Comparison of ENCODE assay signal across 33 mouse cellular contexts in genomic region chr9:116814495-116815094, GRCm38 (mm10).
DNase-seq lines count a peak whose midpoint lies in the region; ATAC-seq and TF ChIP-seq lines count a peak whose summit lies in the region.
"Had no signal": no experiment of that assay in that cellular context is flagged by ENCODE, and none has a peak within 500 bp of the region (broad histone marks: within the 10 kb centered on the region; RNA-seq: fewer than 3 reads in every experiment).

No protein-coding gene starts in this region.

- H3K4me1 ChIP-seq in kidney, adult 2 months (ENCODE audit: control insufficient read depth, insufficient read depth, low read length): no peaks in the 10 kb centered on the region
- peaks cover 39% of the 10 kb centered on the region for H3K4me1 ChIP-seq in limb, embryonic 10.5 days
- peaks cover 8% of the 10 kb centered on the region for H3K4me1 ChIP-seq in limb, embryonic 15.5 days
- no peaks in the 10 kb centered on the region for H3K4me1 ChIP-seq in cerebellum, adult 2 months (ENCODE audit: control insufficient read depth, insufficient read depth, low read length)
- H3K4me1 ChIP-seq: forebrain, embryonic 12.5 days; megakaryocyte, embryonic 14.5 days had no signal

- DNase-seq in embryo, embryonic 10 days (ENCODE audit: low spot score): peak; percentile 14
- DNase-seq in embryo, embryonic 10.5 days (ENCODE audit: low spot score): no peak
- DNase-seq in kidney, adult 2 months: no peak
- DNase-seq in kidney, postnatal 10 days: no peak
- DNase-seq in limb, embryonic 10.5 days (ENCODE audit: low spot score): peak; percentile 59
- no peak for DNase-seq in cerebellum, adult 2 months
- DNase-seq in spleen, adult 18-20 months: no peak
- DNase-seq: adrenal gland, adult 2 months; adrenal gland, postnatal 36 days; cerebellum, adult 18-20 months; cerebellum, postnatal 14 days; forebrain, postnatal 0 days; gastrocnemius, postnatal 14 days; heart, postnatal 36 days; kidney, adult 9 months; kidney, postnatal 14 days; layer of hippocampus, adult 9-11 months; lung, postnatal 4 days; thymus, adult 18-20 months; thymus, postnatal 36 days had no signal

- H3K4me3 ChIP-seq in kidney, adult 2 months (ENCODE audit: insufficient read depth, low read depth, low read length): no peak overlapping the region
- no peak overlapping the region for H3K4me3 ChIP-seq in limb, embryonic 10.5 days
- no peak overlapping the region for H3K4me3 ChIP-seq in limb, embryonic 15.5 days
- H3K4me3 ChIP-seq in cerebellum, adult 2 months (replicated peaks; ENCODE audit: insufficient read depth, low read depth, low read length): no peak overlapping the region
- H3K4me3 ChIP-seq: embryonic facial prominence, embryonic 15.5 days; forebrain, embryonic 12.5 days; lung, embryonic 15.5 days; megakaryocyte, embryonic 14.5 days had no signal

- H3K27me3 ChIP-seq in kidney, adult 2 months (replicated peaks; ENCODE audit: control insufficient read depth, insufficient read depth, low read length): no peaks in the 10 kb centered on the region
- no peaks in the 10 kb centered on the region for H3K27me3 ChIP-seq in limb, embryonic 10.5 days (ENCODE audit: low read depth, poor library complexity, severe bottlenecking)
- H3K27me3 ChIP-seq in limb, embryonic 15.5 days: no peaks in the 10 kb centered on the region
- H3K27me3 ChIP-seq in cerebellum, adult 2 months (ENCODE audit: control insufficient read depth, insufficient read depth, low read length): no peaks in the 10 kb centered on the region
- H3K27me3 ChIP-seq: CH12.LX; embryonic facial prominence, embryonic 15.5 days; lung, embryonic 15.5 days; megakaryocyte, embryonic 14.5 days had no signal

- no peak for ATAC-seq in limb, embryonic 15.5 days (ENCODE audit: insufficient number of reproducible peaks, low FRiP score, low TSS enrichment, low read depth)
- ATAC-seq: activated CD4-positive, CD25-positive, alpha-beta regulatory T cell, adult 4 months; forebrain, postnatal 0 days; hindbrain, embryonic 16.5 days; intestine, embryonic 16.5 days; midbrain, embryonic 16.5 days had no signal

- TF ChIP-seq CTCF in kidney, adult 2 months (conservative IDR thresholded peaks at IDR 0.05; ENCODE audit: insufficient read depth, insufficient read length, low read depth, low read length): no peak
- TF ChIP-seq CTCF in cerebellum, adult 2 months (IDR thresholded peaks at IDR 0.05; ENCODE audit: borderline replicate concordance, insufficient read depth, low read depth, low read length): no peak

- no peaks in the 10 kb centered on the region for H3K36me3 ChIP-seq in kidney, adult 2 months (ENCODE audit: control insufficient read depth, insufficient read depth, low read length)
- no peaks in the 10 kb centered on the region for H3K36me3 ChIP-seq in limb, embryonic 10.5 days
- no peaks in the 10 kb centered on the region for H3K36me3 ChIP-seq in limb, embryonic 15.5 days
- H3K36me3 ChIP-seq: forebrain, embryonic 12.5 days; lung, embryonic 15.5 days had no signal

- no peak for TF ChIP-seq POLR2A in kidney, adult 2 months (IDR thresholded peaks at IDR 0.05; ENCODE audit: low read depth, low read length)
- TF ChIP-seq POLR2A in cerebellum, adult 2 months (IDR thresholded peaks at IDR 0.05; ENCODE audit: borderline replicate concordance, insufficient read depth, low read length): no peak

- no peaks in the 10 kb centered on the region for H3K9me3 ChIP-seq in limb, embryonic 10.5 days (replicated peaks)
- H3K9me3 ChIP-seq in limb, embryonic 15.5 days: no peaks in the 10 kb centered on the region
- H3K9me3 ChIP-seq: embryonic facial prominence, embryonic 15.5 days; forebrain, embryonic 12.5 days; lung, embryonic 15.5 days had no signal

- H3K27ac ChIP-seq in kidney, adult 2 months (ENCODE audit: insufficient read depth, low read depth, low read length): 0 out of 2 replicates have a peak overlapping the region, but pooled peaks have one; percentile 22
- peak overlapping the region; percentile 76 for H3K27ac ChIP-seq in limb, embryonic 10.5 days
- peak overlapping the region; percentile 54; the same call in 1 of the 2 replicates for H3K27ac ChIP-seq in limb, embryonic 15.5 days
- H3K27ac ChIP-seq in cerebellum, adult 2 months (ENCODE audit: insufficient read depth, low read length): no peak overlapping the region
- H3K27ac ChIP-seq: embryonic facial prominence, embryonic 15.5 days; forebrain, embryonic 12.5 days; lung, embryonic 15.5 days; stomach, postnatal 0 days had no signal

- no peak overlapping the region for H3K9ac ChIP-seq in limb, embryonic 15.5 days
- H3K9ac ChIP-seq: embryonic facial prominence, embryonic 15.5 days; forebrain, embryonic 12.5 days; forebrain, postnatal 0 days; lung, embryonic 15.5 days had no signal

- H3K4me2 ChIP-seq in limb, embryonic 15.5 days: no peak overlapping the region
- H3K4me2 ChIP-seq: embryonic facial prominence, embryonic 15.5 days; forebrain, embryonic 12.5 days; heart, embryonic 11.5 days; liver, embryonic 11.5 days; lung, embryonic 15.5 days had no signal

- WGBS in kidney, adult 2 months: 57% methylated on average over 10 of the region's 10 CpGs
- WGBS in limb, embryonic 10.5 days: 32% methylated on average over 10 of the region's 10 CpGs
- 15% methylated on average over 10 of the region's 10 CpGs for WGBS in limb, embryonic 15.5 days
- WGBS in cerebellum, adult 2 months: 91% methylated on average over 10 of the region's 10 CpGs

Comparison
In these comparisons a context has a peak if more than half of its experiments do, and no peak if none do; other contexts are left out.
1. DNase-seq: peak in embryo, embryonic 10 days (single experiment) and limb, embryonic 10.5 days (single experiment); none in embryo, embryonic 10.5 days (single experiment), kidney, adult 2 months (single experiment), kidney, postnatal 10 days (single experiment), cerebellum, adult 2 months (0 of 2) and spleen, adult 18-20 months (0 of 2).